Mouse (Mus musculus): ENCODE measurements at regions not wholly inside any gene's neighbourhood (a gene's known extent, or its start where the extent isn't known, plus 50 kb on each side); places are given as distances from the start of the nearest gene placed in this dataset.

DNA sequence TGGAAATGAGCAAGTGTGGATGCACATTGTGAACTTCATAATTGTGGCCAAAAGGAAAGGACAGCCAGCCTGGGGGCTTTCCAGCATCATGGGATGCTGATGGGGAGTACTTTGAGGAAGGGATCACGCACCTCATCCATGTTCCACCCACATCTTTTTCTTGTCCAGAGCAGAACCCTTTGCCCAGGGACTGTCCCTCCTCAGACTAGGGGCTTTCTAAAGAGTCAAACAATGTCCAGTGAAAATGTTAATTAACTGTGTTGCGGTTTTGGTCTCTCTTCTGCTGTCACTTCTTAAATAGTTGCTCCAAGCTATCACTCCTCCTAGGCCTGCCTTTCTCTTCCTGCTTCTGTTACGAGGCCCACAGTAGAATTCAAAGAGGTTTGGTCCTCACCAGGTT is 51.6 kb upstream of the Il12b start:
- TF ChIP-seq CTCF (IDR thresholded peaks at IDR 0.05; ENCODE audit: extremely low read depth, insufficient read depth, insufficient read length, insufficient replicate concordance) (no peak), POLR2A (IDR thresholded peaks at IDR 0.05; ENCODE audit: low read depth, low read length) (no peak)

All from spleen, adult 2 months (tissue).